Mouse (Mus musculus): ENCODE results near the gene Txlng. TPM values are rescaled to one million over a fixed set of nuclear protein-coding genes. Genes with fewer than 3 reads are reported as not detected.
A peak's percentile ranks its signal among the peaks of the same experiment; 100 is the strongest.

Txlng gene
- polyA plus RNA-seq, 1 experiment from 2014 or later, result 11.9 TPM

GRCm38 (mm10) chrX:162752418-162752817, 76.8 kb downstream of the Txlng start:
- Histone ChIP-seq H3K27ac (replicated peaks; ENCODE audit: low read depth, low read length) (no peak overlapping the region), H3K27me3 (replicated peaks; ENCODE audit: control insufficient read depth, insufficient read depth, low read length) (peaks cover 3% of the 10 kb centered on the region), H3K9me3 (ENCODE audit: control insufficient read depth, low read length) (no peaks in the 10 kb centered on the region), H3K9ac (ENCODE audit: low read depth, low read length) (no peak overlapping the region), H3K36me3 (ENCODE audit: control insufficient read depth, insufficient read depth, low read length) (no peaks in the 10 kb centered on the region), H3K4me1 (ENCODE audit: control insufficient read depth, insufficient read depth, low read length) (no peaks in the 10 kb centered on the region), H3K4me2 (ENCODE audit: low read depth, low read length) (no peak overlapping the region), H3K4me3 (ENCODE audit: low read depth, low read length) (no peak overlapping the region)
- DNase-seq (ENCODE audit: low spot score), result no peak
- no peak for ATAC-seq (ENCODE audit: low read depth)
- 89% methylated on average over 2 of the region's 2 CpGs for WGBS

DNA sequence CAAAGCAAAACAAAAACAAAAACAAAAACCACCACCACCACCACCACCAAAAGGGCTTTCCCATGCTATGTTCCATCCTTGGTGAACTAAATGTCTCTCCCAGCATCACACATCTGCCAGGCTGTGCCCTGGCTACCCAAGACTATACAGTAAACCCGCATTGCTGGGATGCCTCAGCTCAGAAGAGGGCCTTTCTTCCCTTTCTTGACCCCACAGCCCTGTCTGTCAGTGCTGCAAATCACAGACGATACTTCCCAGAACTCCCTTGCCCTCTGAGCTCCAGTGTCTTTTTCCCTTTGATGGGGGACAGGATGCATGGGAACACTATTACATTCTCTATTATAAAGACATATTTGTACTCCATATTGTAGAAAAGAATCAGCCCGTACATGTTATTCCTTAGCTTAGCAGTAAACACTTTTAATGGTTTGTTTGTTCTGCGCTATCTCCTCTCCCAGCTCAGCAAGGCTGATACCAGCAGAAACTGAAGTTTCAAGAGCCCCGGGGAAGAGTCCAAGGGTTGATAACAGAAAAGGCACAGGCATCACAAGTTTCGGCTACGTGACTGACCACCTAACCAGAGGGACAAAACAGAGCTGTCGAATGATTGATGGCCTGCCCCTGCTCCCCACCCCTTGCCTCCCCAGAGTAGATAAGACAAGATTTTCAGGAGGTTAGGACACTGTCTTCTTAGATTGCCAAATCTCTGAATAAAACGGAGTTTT, 80.4 kb downstream of the Txlng start:
- Histone ChIP-seq H3K36me3 (ENCODE audit: control insufficient read depth, insufficient read depth, low read length) (no peaks in the 10 kb centered on the region), H3K27ac (replicated peaks; ENCODE audit: low read depth, low read length) (no peak overlapping the region), H3K4me2 (ENCODE audit: low read depth, low read length) (no peak overlapping the region), H3K4me3 (ENCODE audit: low read depth, low read length) (no peak overlapping the region), H3K9ac (ENCODE audit: low read depth, low read length) (no peak overlapping the region), H3K4me1 (ENCODE audit: control insufficient read depth, insufficient read depth, low read length) (no peaks in the 10 kb centered on the region), H3K27me3 (replicated peaks; ENCODE audit: control insufficient read depth, insufficient read depth, low read length) (peaks cover 3% of the 10 kb centered on the region), H3K9me3 (ENCODE audit: control insufficient read depth, low read length) (no peaks in the 10 kb centered on the region)
- 53% methylated on average over 9 of the region's 9 CpGs for WGBS
- ATAC-seq (ENCODE audit: low read depth), result no peak
- DNase-seq (ENCODE audit: low spot score), result no peak

DNA sequence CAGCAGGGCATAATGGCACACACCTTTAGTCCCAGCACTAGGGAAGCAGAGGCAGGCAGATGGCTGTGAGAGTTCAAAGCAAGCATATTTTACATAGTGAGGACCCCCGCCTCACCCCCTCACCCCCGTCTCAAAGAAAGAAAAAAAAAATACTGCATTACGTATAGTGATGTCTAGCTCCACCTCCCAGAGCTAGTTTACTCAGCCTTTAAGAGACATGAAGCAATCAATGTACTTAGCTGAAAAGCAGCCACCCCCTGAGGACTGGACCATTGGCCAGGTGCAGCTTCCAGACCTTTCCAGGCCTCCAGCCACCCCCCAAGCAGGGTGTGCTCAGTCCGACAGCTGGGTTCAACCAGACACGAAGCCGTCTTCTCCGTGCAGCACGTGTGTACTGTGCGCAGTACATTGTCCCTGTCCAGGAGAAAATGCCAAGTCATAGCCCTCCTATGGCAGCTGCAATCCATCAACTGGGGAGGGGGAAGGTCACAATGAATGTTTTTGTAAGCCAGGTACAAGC, 93.1 kb downstream of the Txlng start:
- ATAC-seq (ENCODE audit: low read depth), result peak; percentile 64
- Histone ChIP-seq H3K9ac (ENCODE audit: low read depth, low read length) (peak overlapping the region; percentile 56), H3K9me3 (ENCODE audit: control insufficient read depth, low read length) (no peaks in the 10 kb centered on the region), H3K4me3 (ENCODE audit: low read depth, low read length) (peak overlapping the region; percentile 41), H3K36me3 (ENCODE audit: control insufficient read depth, insufficient read depth, low read length) (no peaks in the 10 kb centered on the region), H3K4me2 (ENCODE audit: low read depth, low read length) (peak overlapping the region; percentile 54), H3K27me3 (replicated peaks; ENCODE audit: control insufficient read depth, insufficient read depth, low read length) (no peaks in the 10 kb centered on the region), H3K27ac (replicated peaks; ENCODE audit: low read depth, low read length) (peak overlapping the region; percentile 92), H3K4me1 (ENCODE audit: control insufficient read depth, insufficient read depth, low read length) (no peaks in the 10 kb centered on the region)
- DNase-seq (ENCODE audit: low spot score), result peak; percentile 39
- 43% methylated on average over 9 of the region's 9 CpGs for WGBS

DNA sequence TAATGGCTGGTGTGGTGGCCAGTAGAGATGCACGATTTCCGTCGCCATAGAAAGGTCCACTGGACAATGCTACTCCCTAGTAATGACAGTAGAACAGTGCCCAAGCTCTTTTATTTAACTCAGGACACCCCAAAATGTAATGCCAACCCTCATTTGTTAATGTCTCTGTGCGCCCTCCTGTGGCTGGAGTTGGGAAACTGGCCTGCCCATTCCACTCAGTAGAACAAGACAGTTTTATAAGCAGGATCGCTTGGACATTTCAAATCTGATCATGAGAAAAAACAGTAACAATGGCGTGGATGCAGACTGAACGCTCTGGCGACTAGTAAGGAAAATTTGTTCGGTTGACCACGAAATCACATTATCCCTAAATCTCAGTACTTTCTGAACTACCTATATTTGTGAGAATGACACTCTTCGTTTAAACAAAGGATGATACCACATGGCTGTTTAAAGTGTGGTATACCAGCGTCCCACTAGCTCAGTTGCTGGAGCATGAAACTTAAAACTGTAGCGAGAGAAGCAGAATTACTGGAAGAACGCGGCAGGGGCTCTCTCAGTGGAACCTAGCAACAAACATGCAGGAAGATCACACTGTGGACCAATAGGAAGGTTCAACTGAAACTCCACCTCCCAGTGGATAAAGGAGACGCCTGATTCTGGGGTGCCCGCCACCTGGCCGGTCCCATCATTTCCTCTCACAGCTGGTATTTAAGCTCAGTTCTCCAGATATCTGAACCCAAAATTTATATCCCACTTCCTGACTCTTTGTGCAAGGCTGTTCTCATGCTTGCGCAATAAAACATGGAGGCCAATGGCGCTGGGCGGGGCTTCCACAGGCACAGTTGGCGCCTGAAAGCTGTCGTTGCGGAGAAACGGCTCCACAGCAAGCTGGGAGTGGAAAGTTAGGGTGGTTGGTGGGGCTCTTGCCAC, 94.0 kb downstream of the Txlng start:
- H3K4me2 ChIP-seq (ENCODE audit: low read depth, low read length), result peak overlapping the region; percentile 54
- peak overlapping the region; percentile 92 for H3K27ac ChIP-seq (replicated peaks; ENCODE audit: low read depth, low read length)
- no peaks in the 10 kb centered on the region for H3K9me3 ChIP-seq (ENCODE audit: control insufficient read depth, low read length)
- ATAC-seq (ENCODE audit: low read depth), result peak; percentile 94
- peak overlapping the region; percentile 41 for H3K4me3 ChIP-seq (ENCODE audit: low read depth, low read length)
- H3K9ac ChIP-seq (ENCODE audit: low read depth, low read length), result peak overlapping the region; percentile 56
- no peaks in the 10 kb centered on the region for H3K36me3 ChIP-seq (ENCODE audit: control insufficient read depth, insufficient read depth, low read length)
- peak; percentile 83 for DNase-seq (ENCODE audit: low spot score)
- 26% methylated on average over 25 of the region's 25 CpGs for WGBS
- H3K4me1 ChIP-seq (ENCODE audit: control insufficient read depth, insufficient read depth, low read length), result no peaks in the 10 kb centered on the region
- no peaks in the 10 kb centered on the region for H3K27me3 ChIP-seq (replicated peaks; ENCODE audit: control insufficient read depth, insufficient read depth, low read length)

DNA sequence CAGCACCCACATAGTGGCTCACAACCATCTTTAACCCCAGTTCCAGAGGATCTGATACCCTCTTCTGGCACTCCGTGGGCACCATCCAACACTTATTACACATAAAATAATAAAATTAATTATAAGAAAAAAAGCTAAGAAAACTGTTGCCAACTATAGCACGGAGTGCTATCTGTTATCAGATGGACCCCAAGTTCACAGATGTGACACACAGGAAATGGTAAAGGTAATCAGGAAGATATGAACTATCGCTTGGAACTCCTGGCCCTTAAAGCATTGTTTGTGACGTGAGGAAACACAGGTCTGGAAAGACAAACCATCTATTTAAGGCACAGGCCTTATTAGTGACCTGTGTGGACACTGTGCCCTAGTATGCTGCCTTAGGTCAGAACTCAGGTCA, 99.2 kb downstream of the Txlng start:
- no peaks in the 10 kb centered on the region for H3K9me3 ChIP-seq (ENCODE audit: control insufficient read depth, low read length)
- no peak overlapping the region for H3K9ac ChIP-seq (ENCODE audit: low read depth, low read length)
- H3K27me3 ChIP-seq (replicated peaks; ENCODE audit: control insufficient read depth, insufficient read depth, low read length), result no peaks in the 10 kb centered on the region
- DNase-seq (ENCODE audit: low spot score), result no peak
- no peak overlapping the region for H3K4me3 ChIP-seq (ENCODE audit: low read depth, low read length)
- no peak for ATAC-seq (ENCODE audit: low read depth)
- no peak overlapping the region for H3K27ac ChIP-seq (replicated peaks; ENCODE audit: low read depth, low read length)
- no peaks in the 10 kb centered on the region for H3K36me3 ChIP-seq (ENCODE audit: control insufficient read depth, insufficient read depth, low read length)
- WGBS, result 93% methylated on average over 4 of the region's 4 CpGs
- H3K4me1 ChIP-seq (ENCODE audit: control insufficient read depth, insufficient read depth, low read length), result no peaks in the 10 kb centered on the region
- H3K4me2 ChIP-seq (ENCODE audit: low read depth, low read length), result no peak overlapping the region

MicroRNA genes within 50 kb of the gene (microRNA counts, 519-probe panel; counts per million panel counts)
- microRNA mmu-miR-3473, result 2,395 counts per million, percentile 44 among the panel's probes with 10 or more counts

Small RNA genes lying within 50 kb of the gene (microRNA-seq; reads per million reads assigned to microRNA genes)
- not detected for gene Mir3473a (ENCODE audit: borderline number of aligned reads)

Other genes with a start within 250 kb of the Txlng start
- 3.1 and 4.2 TPM in 2 replicates for gene Reps2, start 185.8 kb downstream of the Txlng start, polyA plus RNA-seq (2014; fragmentation: Nextera tagmentation; extraction: Ambion mirVana)
- gene Rbbp7, start 69.1 kb downstream of the Txlng start, polyA plus RNA-seq (2014; fragmentation: Nextera tagmentation; extraction: Ambion mirVana), result 471 and 515 TPM in 2 replicates
- 50.3 and 51.4 TPM in 2 replicates for gene Syap1, start 59.0 kb upstream of the Txlng start, polyA plus RNA-seq (2014; fragmentation: Nextera tagmentation; extraction: Ambion mirVana)
- 77.7 and 99.7 TPM in 2 replicates for gene Ctps2, start 71.8 kb upstream of the Txlng start, polyA plus RNA-seq (2014; fragmentation: Nextera tagmentation; extraction: Ambion mirVana)
- 0.66 TPM in 1 of 2 replicates, not detected in the other for gene S100g, start 135.1 kb upstream of the Txlng start, polyA plus RNA-seq (2014; fragmentation: Nextera tagmentation; extraction: Ambion mirVana)